ENCODE assay signal across 29 mouse cellular contexts in genomic region chr11:105952111-105952510, GRCm38 (mm10). TPM values are rescaled to one million over a fixed set of nuclear protein-coding genes. Genes with fewer than 3 reads are reported as not detected.
DNase-seq lines count a peak whose midpoint lies in the region; ATAC-seq lines count a peak whose summit lies in the region.
"Had no signal": no experiment of that assay in that cellular context is flagged by ENCODE, and none has a peak within 500 bp of the region (broad histone marks: within the 10 kb centered on the region; RNA-seq: fewer than 3 reads in every experiment).

No protein-coding gene starts in this region.

- H3K4me2 ChIP-seq in kidney, embryonic 14.5 days (replicated peaks; ENCODE audit: low read depth, low read length): no peak overlapping the region
- H3K4me2 ChIP-seq in kidney, embryonic 16.5 days (replicated peaks; ENCODE audit: low read depth, low read length): no peak overlapping the region
- H3K4me2 ChIP-seq in limb, embryonic 13.5 days (replicated peaks): no peak overlapping the region
- H3K4me2 ChIP-seq: forebrain, embryonic 13.5 days; heart, embryonic 13.5 days; hindbrain, embryonic 15.5 days; liver, embryonic 15.5 days; lung, embryonic 15.5 days; midbrain, embryonic 12.5 days; neural tube, embryonic 13.5 days; stomach, embryonic 15.5 days had no signal

- no peaks in the 10 kb centered on the region for H3K27me3 ChIP-seq in kidney, embryonic 14.5 days (ENCODE audit: control insufficient read depth, insufficient read depth, low read length)
- no peaks in the 10 kb centered on the region for H3K27me3 ChIP-seq in kidney, embryonic 16.5 days (ENCODE audit: insufficient read depth, low read length)
- no peaks in the 10 kb centered on the region for H3K27me3 ChIP-seq in limb, embryonic 13.5 days
- H3K27me3 ChIP-seq: forebrain, embryonic 13.5 days; hindbrain, embryonic 15.5 days; lung, embryonic 15.5 days; neural tube, embryonic 13.5 days; stomach, embryonic 15.5 days had no signal

- H3K4me1 ChIP-seq in kidney, embryonic 14.5 days (ENCODE audit: control insufficient read depth, insufficient read depth, low read length): no peaks in the 10 kb centered on the region
- 0 out of 2 replicates have a peak, but pooled peaks cover 6% of the 10 kb centered on the region for H3K4me1 ChIP-seq in kidney, embryonic 16.5 days (ENCODE audit: insufficient read depth, low read length)
- peaks cover 16% of the 10 kb centered on the region for H3K4me1 ChIP-seq in limb, embryonic 13.5 days
- H3K4me1 ChIP-seq: forebrain, embryonic 13.5 days; hindbrain, embryonic 15.5 days; liver, embryonic 15.5 days; midbrain, embryonic 12.5 days; neural tube, embryonic 13.5 days had no signal

- no peak overlapping the region; the same call in 1 of the 2 replicates for H3K27ac ChIP-seq in kidney, embryonic 14.5 days (ENCODE audit: low read depth, low read length)
- H3K27ac ChIP-seq in kidney, embryonic 16.5 days (ENCODE audit: low read length): peak overlapping the region; percentile 8
- H3K27ac ChIP-seq in limb, embryonic 13.5 days: peak overlapping the region; percentile 4; the same call in 1 of the 2 replicates
- H3K27ac ChIP-seq: forebrain, embryonic 13.5 days; heart, embryonic 13.5 days; hindbrain, embryonic 15.5 days; liver, embryonic 15.5 days; lung, embryonic 15.5 days; midbrain, embryonic 12.5 days; neural tube, embryonic 13.5 days; stomach, embryonic 15.5 days had no signal

- ATAC-seq in kidney, embryonic 14.5 days (ENCODE audit: low FRiP score, low TSS enrichment): no peak
- ATAC-seq in kidney, embryonic 16.5 days (ENCODE audit: low FRiP score, low TSS enrichment): peak; percentile 74; the same call in 1 of the 2 replicates
- no peak for ATAC-seq in limb, embryonic 13.5 days (ENCODE audit: low FRiP score, low read depth)
- ATAC-seq: forebrain, embryonic 13.5 days; inflammation-experienced regulatory T-cells, adult 6 months had no signal

- no peak overlapping the region for H3K4me3 ChIP-seq in kidney, embryonic 14.5 days (ENCODE audit: low read length)
- no peak overlapping the region for H3K4me3 ChIP-seq in kidney, embryonic 16.5 days (ENCODE audit: low read length)
- no peak overlapping the region for H3K4me3 ChIP-seq in limb, embryonic 13.5 days
- H3K4me3 ChIP-seq: forebrain, embryonic 13.5 days; heart, embryonic 13.5 days; hindbrain, embryonic 15.5 days; liver, embryonic 15.5 days; lung, embryonic 15.5 days; midbrain, embryonic 12.5 days; neural tube, embryonic 13.5 days; stomach, embryonic 15.5 days had no signal

- 84% methylated on average over 9 of the region's 9 CpGs for WGBS in kidney, embryonic 14.5 days
- 87% methylated on average over 9 of the region's 9 CpGs for WGBS in kidney, embryonic 16.5 days
- WGBS in limb, embryonic 13.5 days: 87% methylated on average over 9 of the region's 9 CpGs

- H3K9ac ChIP-seq in kidney, embryonic 14.5 days (ENCODE audit: low read depth, low read length): no peak overlapping the region
- H3K9ac ChIP-seq in kidney, embryonic 16.5 days (replicated peaks; ENCODE audit: low read length): no peak overlapping the region
- H3K9ac ChIP-seq in limb, embryonic 13.5 days: no peak overlapping the region
- H3K9ac ChIP-seq: forebrain, embryonic 13.5 days; heart, embryonic 13.5 days; hindbrain, embryonic 15.5 days; liver, embryonic 15.5 days; lung, embryonic 15.5 days; midbrain, embryonic 12.5 days; neural tube, embryonic 13.5 days; stomach, embryonic 15.5 days had no signal

- no peaks in the 10 kb centered on the region for H3K36me3 ChIP-seq in kidney, embryonic 14.5 days (ENCODE audit: control insufficient read depth, insufficient read depth, low read length)
- no peaks in the 10 kb centered on the region for H3K36me3 ChIP-seq in kidney, embryonic 16.5 days (ENCODE audit: insufficient read depth, low read length)
- H3K36me3 ChIP-seq in limb, embryonic 13.5 days: no peaks in the 10 kb centered on the region
- H3K36me3 ChIP-seq: heart, embryonic 13.5 days; hindbrain, embryonic 15.5 days; liver, embryonic 15.5 days; lung, embryonic 15.5 days; midbrain, embryonic 12.5 days; neural tube, embryonic 13.5 days; stomach, embryonic 15.5 days had no signal

- DNase-seq in kidney, adult 18-20 months: peak; percentile 35
- no peak for DNase-seq in cerebellum, adult 8-10 months
- no peak for DNase-seq in cerebellum, postnatal 10 days
- DNase-seq in thymus, postnatal 0 days (ENCODE audit: low spot score): no peak
- DNase-seq: adrenal gland, postnatal 25 days; B cell, adult 2 months; cerebellum, adult 11-12 months; cerebellum, postnatal 14 days; gastrocnemius, postnatal 10 days; heart, postnatal 10 days; left cerebral cortex, postnatal 4 days; lung, postnatal 36 days; thymus, postnatal 25 days had no signal

- H3K9me3 ChIP-seq in kidney, embryonic 14.5 days (ENCODE audit: control insufficient read depth, low read length): no peaks in the 10 kb centered on the region
- no peaks in the 10 kb centered on the region for H3K9me3 ChIP-seq in kidney, embryonic 16.5 days (ENCODE audit: low read length)
- no peaks in the 10 kb centered on the region for H3K9me3 ChIP-seq in limb, embryonic 13.5 days
- H3K9me3 ChIP-seq: forebrain, embryonic 13.5 days; heart, embryonic 13.5 days; hindbrain, embryonic 15.5 days; liver, embryonic 15.5 days; lung, embryonic 15.5 days; megakaryocyte, embryonic 14.5 days; midbrain, embryonic 12.5 days; neural tube, embryonic 13.5 days; stomach, embryonic 15.5 days had no signal

RNA-seq across cellular contexts. Expression of gene Cyb561, which starts 1.0 kb away (rescaled TPM):
- 16.9 and 25.2 TPM in 2 replicates for polyA plus RNA-seq in kidney, embryonic 14.5 days (2014; fragmentation: Nextera tagmentation; extraction: Ambion mirVana)
- 33.9 and 37.3 TPM in 2 replicates for polyA plus RNA-seq in kidney, embryonic 16.5 days (2015; fragmentation: Nextera tagmentation; extraction: Ambion mirVana)
- polyA plus RNA-seq in limb, embryonic 13.5 days (2015; fragmentation: Nextera tagmentation; extraction: Ambion mirVana): 9.9 and 10.5 TPM in 2 replicates
- 7.2 and 8.5 TPM in 2 replicates for polyA plus RNA-seq in thymus, postnatal 0 days (2015; fragmentation: Nextera tagmentation; extraction: Ambion mirVana)

RNA-seq across cellular contexts. Expression of gene Ace, which starts 15.6 kb away (rescaled TPM):
- polyA plus RNA-seq in kidney, embryonic 14.5 days (2014; fragmentation: Nextera tagmentation; extraction: Ambion mirVana): 1.4 and 4.8 TPM in 2 replicates
- polyA plus RNA-seq in kidney, embryonic 16.5 days (2015; fragmentation: Nextera tagmentation; extraction: Ambion mirVana): 17.5 and 18.6 TPM in 2 replicates
- polyA plus RNA-seq in limb, embryonic 13.5 days (2015; fragmentation: Nextera tagmentation; extraction: Ambion mirVana): 0.48 and 0.51 TPM in 2 replicates
- polyA plus RNA-seq in thymus, postnatal 0 days (2015; fragmentation: Nextera tagmentation; extraction: Ambion mirVana): 0.88 and 1.3 TPM in 2 replicates
- polyA plus RNA-seq: inflammation-experienced regulatory T-cells, adult 6 months had no signal

RNA-seq across cellular contexts. Expression of gene Ace3, which starts 42.4 kb away (rescaled TPM):
- not detected in 2 replicates for polyA plus RNA-seq in kidney, embryonic 14.5 days (2014; fragmentation: Nextera tagmentation; extraction: Ambion mirVana)
- not detected in 2 replicates for polyA plus RNA-seq in kidney, embryonic 16.5 days (2015; fragmentation: Nextera tagmentation; extraction: Ambion mirVana)
- not detected in 2 replicates for polyA plus RNA-seq in limb, embryonic 13.5 days (2015; fragmentation: Nextera tagmentation; extraction: Ambion mirVana)
- polyA plus RNA-seq in thymus, postnatal 0 days (2015; fragmentation: Nextera tagmentation; extraction: Ambion mirVana): not detected in 2 replicates
- polyA plus RNA-seq: cortical plate, adult 2 months; forebrain, embryonic 13.5 days; heart, embryonic 13.5 days; hindbrain, embryonic 15.5 days; inflammation-experienced regulatory T-cells, adult 6 months; liver, adult 2 months; liver, embryonic 15.5 days; midbrain, embryonic 12.5 days; midbrain, postnatal 0 days; neural tube, embryonic 13.5 days; stomach, embryonic 15.5 days had no signal

RNA-seq across cellular contexts. Expression of gene Kcnh6, which starts 55.8 kb away (rescaled TPM):
- 0.10 and 0.14 TPM in 2 replicates for polyA plus RNA-seq in kidney, embryonic 14.5 days (2014; fragmentation: Nextera tagmentation; extraction: Ambion mirVana)
- 0.19 and 0.25 TPM in 2 replicates for polyA plus RNA-seq in kidney, embryonic 16.5 days (2015; fragmentation: Nextera tagmentation; extraction: Ambion mirVana)
- 0.22 and 0.23 TPM in 2 replicates for polyA plus RNA-seq in limb, embryonic 13.5 days (2015; fragmentation: Nextera tagmentation; extraction: Ambion mirVana)
- polyA plus RNA-seq in thymus, postnatal 0 days (2015; fragmentation: Nextera tagmentation; extraction: Ambion mirVana): 1.5 TPM in 2 replicates
- polyA plus RNA-seq: liver, adult 2 months had no signal
